ENCODE assay signal across 23 mouse cellular contexts in genomic region chr13:118658608-118659326, GRCm38 (mm10). TPM values are rescaled to one million over a fixed set of nuclear protein-coding genes. Genes with fewer than 3 reads are reported as not detected.
DNase-seq lines count a peak whose midpoint lies in the region; ATAC-seq lines count a peak whose summit lies in the region.
"Had no signal": no experiment of that assay in that cellular context is flagged by ENCODE, and none has a peak within 500 bp of the region (broad histone marks: within the 10 kb centered on the region; RNA-seq: fewer than 3 reads in every experiment).

No protein-coding gene starts in this region.

- no peak for ATAC-seq in midbrain, embryonic 11.5 days (ENCODE audit: low FRiP score)
- ATAC-seq: CD4-positive, CD25-positive, alpha-beta regulatory T cell, adult 4 months; forebrain, embryonic 14.5 days; liver, postnatal 0 days; lung, postnatal 0 days had no signal

- H3K27ac ChIP-seq in midbrain, embryonic 11.5 days (ENCODE audit: low read depth, low read length): no peak overlapping the region
- no peak overlapping the region for H3K27ac ChIP-seq in midbrain, embryonic 10.5 days (replicated peaks)
- H3K27ac ChIP-seq: embryonic facial prominence, embryonic 15.5 days; gastrocnemius, adult 2 months; heart, embryonic 10.5 days; hindbrain, embryonic 10.5 days; limb, embryonic 12.5 days; macrophage; neural tube, embryonic 15.5 days had no signal

- peak; percentile 57 for DNase-seq in midbrain, embryonic 11.5 days (ENCODE audit: low spot score, missing footprints)
- no peak for DNase-seq in midbrain, embryonic 10.5 days (ENCODE audit: low spot score)
- peak; percentile 80 for DNase-seq in kidney, adult 9 months
- peak; percentile 56 to 60 for DNase-seq in kidney, postnatal 25 days
- no peak for DNase-seq in thymus, postnatal 14 days
- DNase-seq in right cerebral cortex, postnatal 14 days: no peak
- no peak for DNase-seq in right cerebral cortex, postnatal 10 days (ENCODE audit: low spot score in 2 of 2)
- DNase-seq: adrenal gland, postnatal 25 days; cerebellum, adult 9-10 months; gastrocnemius, adult 2 months; layer of hippocampus, postnatal 36 days; liver, postnatal 0 days; right cerebral cortex, adult 18-20 months had no signal

- H3K27me3 ChIP-seq in midbrain, embryonic 11.5 days (ENCODE audit: control insufficient read depth, insufficient read depth, low read length): no peaks in the 10 kb centered on the region
- H3K27me3 ChIP-seq in midbrain, embryonic 10.5 days (ENCODE audit: low read depth, poor library complexity, severe bottlenecking): peaks cover 8% of the 10 kb centered on the region
- H3K27me3 ChIP-seq: embryonic facial prominence, embryonic 15.5 days; limb, embryonic 12.5 days; neural tube, embryonic 15.5 days had no signal

- H3K4me3 ChIP-seq in midbrain, embryonic 11.5 days (ENCODE audit: low read depth, low read length): no peak overlapping the region
- no peak overlapping the region for H3K4me3 ChIP-seq in midbrain, embryonic 10.5 days
- H3K4me3 ChIP-seq: embryonic facial prominence, embryonic 15.5 days; gastrocnemius, adult 2 months; heart, embryonic 10.5 days; hindbrain, embryonic 10.5 days; limb, embryonic 12.5 days; neural tube, embryonic 15.5 days had no signal

- no peaks in the 10 kb centered on the region; the same call in 1 of the 2 replicates for H3K4me1 ChIP-seq in midbrain, embryonic 11.5 days (ENCODE audit: control insufficient read depth, insufficient read depth, low read length)
- 0 out of 2 replicates have a peak, but pooled peaks cover 7% of the 10 kb centered on the region for H3K4me1 ChIP-seq in midbrain, embryonic 10.5 days
- H3K4me1 ChIP-seq: embryonic facial prominence, embryonic 15.5 days; heart, embryonic 10.5 days; hindbrain, embryonic 10.5 days; neural tube, embryonic 15.5 days had no signal

- WGBS in midbrain, embryonic 11.5 days: 95% methylated on average over 7 of the region's 7 CpGs
- 92% methylated on average over 7 of the region's 7 CpGs for WGBS in midbrain, embryonic 10.5 days

- no peak overlapping the region for H3K9ac ChIP-seq in midbrain, embryonic 11.5 days (ENCODE audit: low read length)
- H3K9ac ChIP-seq: embryonic facial prominence, embryonic 15.5 days; limb, embryonic 12.5 days; liver, postnatal 0 days; neural tube, embryonic 15.5 days had no signal

- no peaks in the 10 kb centered on the region for H3K36me3 ChIP-seq in midbrain, embryonic 11.5 days (ENCODE audit: control insufficient read depth, insufficient read depth, low read length)
- no peaks in the 10 kb centered on the region for H3K36me3 ChIP-seq in midbrain, embryonic 10.5 days
- H3K36me3 ChIP-seq: embryonic facial prominence, embryonic 15.5 days; heart, embryonic 10.5 days; hindbrain, embryonic 10.5 days; limb, embryonic 12.5 days; neural tube, embryonic 15.5 days had no signal

- H3K9me3 ChIP-seq in midbrain, embryonic 11.5 days (ENCODE audit: control insufficient read depth, low read length): no peaks in the 10 kb centered on the region
- H3K9me3 ChIP-seq in midbrain, embryonic 10.5 days (replicated peaks): no peaks in the 10 kb centered on the region
- H3K9me3 ChIP-seq: embryonic facial prominence, embryonic 15.5 days; heart, embryonic 10.5 days; hindbrain, embryonic 10.5 days; limb, embryonic 12.5 days; neural tube, embryonic 15.5 days had no signal

- H3K4me2 ChIP-seq in midbrain, embryonic 11.5 days: no peak overlapping the region
- H3K4me2 ChIP-seq: embryonic facial prominence, embryonic 15.5 days; limb, embryonic 12.5 days; liver, embryonic 11.5 days; neural tube, embryonic 15.5 days had no signal

RNA-seq across cellular contexts. Expression of gene Fgf10, which starts 10.8 kb away (rescaled TPM):
- polyA plus RNA-seq in midbrain, embryonic 11.5 days (2014; fragmentation: Nextera tagmentation; extraction: Ambion mirVana): 0.54 and 0.55 TPM in 2 replicates
- 1.3 and 2.9 TPM in 2 replicates for polyA plus RNA-seq in midbrain, embryonic 10.5 days (2016; fragmentation: Nextera tagmentation; extraction: Ambion mirVana)
- polyA plus RNA-seq: macrophage had no signal

Comparison
In these comparisons a context has a peak if more than half of its experiments do, and no peak if none do; other contexts are left out.
1. DNase-seq: peak in midbrain, embryonic 11.5 days (single experiment), kidney, adult 9 months (single experiment) and kidney, postnatal 25 days (2 of 2); none in midbrain, embryonic 10.5 days (single experiment), thymus, postnatal 14 days (single experiment), right cerebral cortex, postnatal 14 days (single experiment) and right cerebral cortex, postnatal 10 days (0 of 2).